Mouse (Mus musculus): ENCODE results near the gene Serpinb1c.
"Not testable (repeated sequence)": the region's sequence is repeated elsewhere in the genome, so short reads cannot be mapped to it uniquely, and the experiment has no call there.

Serpinb1c gene

GRCm38 (mm10) chr13:32898111-32898510, at the start of gene Serpinb1c:
Serpinb1c (minus strand) TSS chr13:32898211.
- DNase-seq (ENCODE audit: extremely low spot score), result no peak

DNA sequence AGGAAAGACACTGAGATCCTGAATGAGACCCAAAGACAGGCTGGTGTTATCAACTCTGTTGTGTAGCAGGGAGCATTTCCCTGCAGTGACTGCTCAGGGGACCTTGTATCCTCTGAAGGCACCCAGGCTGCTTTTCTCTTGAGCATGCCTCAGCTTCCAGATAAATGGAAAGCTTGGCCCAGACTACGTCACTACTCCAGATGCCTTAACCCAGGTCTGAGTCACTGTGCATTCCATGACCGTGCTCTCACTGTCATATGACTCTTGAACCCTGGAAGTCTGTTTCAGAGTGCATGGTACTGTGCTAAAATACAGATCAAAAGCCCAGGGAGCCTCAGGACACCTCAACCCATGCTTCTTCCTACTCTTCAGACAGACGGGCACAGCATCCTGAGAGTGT, 41.2 kb upstream of the Serpinb1c start:
- DNase-seq (ENCODE audit: extremely low spot score), result not testable (repeated sequence)

DNA sequence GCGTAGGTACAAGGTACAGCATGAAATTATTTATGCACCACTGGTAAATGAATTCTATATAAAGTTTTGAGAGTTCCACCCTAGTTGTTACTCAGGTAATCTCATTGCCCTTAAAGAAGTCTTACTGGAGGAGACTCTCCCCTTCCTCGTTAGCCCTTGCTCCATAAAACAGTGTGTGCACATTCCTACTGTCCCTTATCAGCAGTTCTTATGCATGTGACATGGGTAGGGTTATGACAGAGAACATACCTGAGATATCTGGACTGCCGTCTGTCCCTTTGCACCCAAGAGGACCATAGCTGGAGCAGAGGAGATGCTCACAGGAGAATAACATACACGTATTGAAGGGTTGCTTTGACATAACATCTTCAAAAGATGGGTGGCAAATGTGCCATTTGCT, 40.3 kb upstream of the Serpinb1c start:
- DNase-seq (ENCODE audit: extremely low spot score), result not testable (repeated sequence)

DNA sequence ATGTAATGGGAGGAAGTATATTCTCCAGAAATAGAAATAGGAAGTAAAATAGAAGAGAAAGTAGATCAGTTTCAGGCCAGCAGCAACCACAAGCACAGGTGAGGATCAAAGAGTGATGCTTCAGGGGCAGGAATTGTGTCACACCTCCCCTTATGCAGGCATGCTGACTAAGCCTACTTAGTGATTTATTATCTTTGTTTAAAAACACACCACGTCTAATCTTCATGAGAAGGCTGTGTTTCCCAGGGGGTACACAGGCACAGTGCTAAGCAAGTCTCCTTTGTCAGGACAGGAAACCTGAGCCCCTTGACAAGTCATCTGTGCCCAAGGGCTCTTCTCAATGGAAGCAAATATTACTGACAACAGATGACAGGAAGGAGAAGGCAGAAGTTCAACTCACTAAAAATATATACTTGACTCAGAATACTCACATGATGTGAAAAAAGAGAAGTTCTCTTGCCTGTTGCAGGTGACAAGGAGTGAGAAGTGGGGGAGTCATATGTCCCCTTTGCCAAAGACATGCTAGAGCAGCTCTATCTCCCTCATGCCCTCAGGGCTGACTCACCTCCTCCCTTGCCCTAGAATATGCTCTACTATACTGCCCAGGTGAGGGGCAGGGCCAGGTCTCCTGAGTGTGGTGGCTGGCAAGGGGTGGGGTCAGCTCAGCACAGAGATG, 36.8 kb upstream of the Serpinb1c start:
- DNase-seq (ENCODE audit: extremely low spot score), result no peak

DNA sequence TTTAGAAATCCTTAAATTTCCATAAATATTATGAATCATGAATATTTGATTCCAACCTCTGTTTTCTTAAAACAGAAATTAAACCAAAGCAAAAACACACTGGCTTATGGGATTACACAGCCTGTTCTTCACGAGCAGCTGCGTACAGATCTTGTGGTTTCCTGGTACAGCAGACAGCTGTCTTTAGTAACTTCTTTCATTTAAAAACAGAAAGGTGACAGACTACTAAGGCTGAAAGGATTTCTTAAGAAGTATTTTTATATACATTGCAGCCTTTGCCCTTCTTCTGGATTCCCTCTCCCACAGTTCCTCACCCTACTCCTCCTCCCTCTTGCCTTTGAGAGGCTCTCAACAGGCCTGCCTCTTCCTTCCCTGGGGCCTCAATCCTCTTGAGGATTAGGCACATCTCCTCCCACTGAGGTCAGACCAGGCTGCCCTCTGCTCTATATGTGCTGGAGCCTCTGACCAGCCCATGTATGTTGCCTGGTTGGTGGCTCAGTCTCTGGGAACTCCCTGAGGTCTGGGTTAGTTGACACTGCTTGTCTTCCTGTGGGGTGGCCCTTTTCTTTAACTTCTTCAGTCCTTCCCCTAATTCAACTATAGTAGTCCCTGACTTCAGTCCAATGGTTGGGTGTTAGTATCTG, 31.2 kb upstream of the Serpinb1c start:
- no peak for DNase-seq (ENCODE audit: extremely low spot score)

- DNase-seq (ENCODE audit: extremely low spot score), result no peak
These were observed 29.2 kb upstream of the Serpinb1c start for GRCm38 (mm10) chr13:32927241-32927640.

- DNase-seq (ENCODE audit: extremely low spot score), result no peak
These were observed 28.6 kb upstream of the Serpinb1c start for GRCm38 (mm10) chr13:32926661-32927060.

DNA sequence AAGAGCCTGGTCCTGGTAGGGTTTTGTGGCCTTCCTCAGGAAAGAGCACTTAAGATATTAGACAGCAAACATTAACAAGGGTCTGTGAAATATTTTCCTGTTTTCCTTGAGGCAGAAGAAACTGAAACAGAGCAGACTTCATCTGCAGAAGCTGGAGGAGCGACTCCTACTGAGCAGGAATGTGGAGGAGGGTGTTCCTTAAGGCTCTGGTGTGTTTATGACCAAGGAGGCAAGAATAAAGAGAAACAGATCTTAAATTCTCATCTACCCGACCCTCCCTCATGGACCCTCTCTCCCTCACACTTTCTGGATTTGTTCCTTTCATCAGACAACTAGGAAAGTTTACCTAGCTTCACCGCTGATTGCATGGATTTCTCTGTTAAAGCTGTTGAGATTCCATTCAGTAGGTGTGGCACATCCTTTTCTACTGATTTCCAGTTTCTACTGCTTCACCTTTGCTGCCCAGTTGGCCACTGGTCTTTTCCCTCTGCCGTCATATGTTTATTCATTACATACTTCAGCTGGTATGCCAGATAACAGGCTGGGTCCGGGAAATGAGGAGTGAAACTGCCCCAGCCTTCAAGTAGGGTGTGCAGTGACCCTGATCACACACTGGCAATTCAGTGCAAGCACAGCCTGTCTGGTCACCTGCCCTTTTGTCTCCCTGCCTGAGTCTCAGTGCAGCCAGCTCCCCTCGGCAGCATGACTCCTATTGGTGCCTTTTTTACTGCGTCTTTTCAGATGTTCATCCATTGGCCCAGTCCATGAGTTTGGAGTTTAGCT, 26.8 kb upstream of the Serpinb1c start:
- no peak for DNase-seq (ENCODE audit: extremely low spot score)

GRCm38 (mm10) chr13:32922622-32923021, 24.6 kb upstream of the Serpinb1c start:
- no peak for DNase-seq (ENCODE audit: extremely low spot score)

- DNase-seq (ENCODE audit: extremely low spot score), result peak; percentile 51
These were observed 14.9 kb upstream of the Serpinb1c start for GRCm38 (mm10) chr13:32912770-32913380.

- DNase-seq (ENCODE audit: extremely low spot score), result no peak
These were observed 10.2 kb upstream of the Serpinb1c start for GRCm38 (mm10) chr13:32908182-32908581.

GRCm38 (mm10) chr13:32903211-32903873, 5.3 kb upstream of the Serpinb1c start:
- DNase-seq (ENCODE audit: extremely low spot score), result peak; percentile 85

DNA sequence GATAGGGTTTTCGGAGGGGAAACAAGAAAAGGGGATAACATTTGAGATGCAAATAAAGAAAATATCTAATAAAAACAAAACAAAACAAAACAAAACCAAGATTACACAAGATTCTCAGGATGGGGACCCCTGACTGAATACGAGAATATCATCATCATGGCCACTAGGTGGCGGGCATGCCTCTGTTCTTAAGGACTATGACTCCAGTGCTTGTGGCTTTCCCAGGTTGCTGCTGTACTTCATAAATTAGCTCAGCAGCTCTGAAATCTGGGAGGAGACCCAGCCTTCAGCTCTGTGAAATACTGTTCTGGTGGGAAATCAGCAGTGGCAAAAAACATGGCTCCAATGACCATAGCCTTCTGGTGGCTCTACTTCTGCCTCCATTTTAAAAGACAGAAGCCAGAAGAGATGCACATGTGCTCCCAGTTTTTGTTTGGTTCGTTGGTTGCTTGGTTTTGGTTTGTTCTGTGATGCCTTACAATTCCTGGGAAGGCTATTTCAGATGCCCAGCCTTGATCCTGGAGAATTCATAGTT, 4.5 kb upstream of the Serpinb1c start:
- DNase-seq (ENCODE audit: extremely low spot score), result peak; percentile 58

DNA sequence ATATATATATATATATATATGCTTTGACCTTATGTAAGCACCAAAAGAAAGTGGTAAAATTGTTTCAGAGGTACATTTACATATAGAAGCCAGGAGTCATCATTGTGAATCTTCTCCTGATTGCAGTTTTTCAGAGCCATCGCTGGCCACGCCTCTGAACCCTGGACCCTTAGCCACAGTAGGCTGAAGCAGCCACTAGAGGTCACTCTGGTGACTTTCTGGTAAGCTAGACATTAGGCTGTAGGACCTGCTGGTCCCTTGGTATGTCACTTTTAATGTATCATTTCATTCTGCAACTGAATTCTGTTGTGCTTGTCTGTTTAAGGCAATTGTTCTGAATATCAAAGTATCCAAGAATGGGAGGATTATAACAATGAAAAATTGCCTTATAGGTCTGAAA, 2.6 kb upstream of the Serpinb1c start:
- DNase-seq (ENCODE audit: extremely low spot score), result peak; percentile 41

DNA sequence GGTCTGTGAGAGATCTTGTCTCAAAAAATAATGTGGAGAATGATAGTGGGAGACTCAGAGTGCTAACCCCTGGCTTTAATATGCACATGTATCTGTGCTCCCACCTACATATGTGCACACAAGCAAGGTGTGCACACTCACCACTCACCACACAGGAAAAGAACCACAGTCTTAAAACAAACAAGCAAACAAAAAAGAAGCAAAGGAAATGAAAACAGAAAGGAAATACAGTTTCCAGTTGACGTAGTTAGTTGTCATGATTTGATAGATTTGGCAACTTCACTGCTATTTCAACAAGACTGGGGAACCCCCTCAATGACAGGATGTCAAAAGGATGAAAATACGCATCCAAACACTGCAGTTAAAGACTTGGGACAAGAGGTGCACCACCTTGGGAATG, 1.1 kb upstream of the Serpinb1c start:
- DNase-seq (ENCODE audit: extremely low spot score), result not testable (repeated sequence)

DNA sequence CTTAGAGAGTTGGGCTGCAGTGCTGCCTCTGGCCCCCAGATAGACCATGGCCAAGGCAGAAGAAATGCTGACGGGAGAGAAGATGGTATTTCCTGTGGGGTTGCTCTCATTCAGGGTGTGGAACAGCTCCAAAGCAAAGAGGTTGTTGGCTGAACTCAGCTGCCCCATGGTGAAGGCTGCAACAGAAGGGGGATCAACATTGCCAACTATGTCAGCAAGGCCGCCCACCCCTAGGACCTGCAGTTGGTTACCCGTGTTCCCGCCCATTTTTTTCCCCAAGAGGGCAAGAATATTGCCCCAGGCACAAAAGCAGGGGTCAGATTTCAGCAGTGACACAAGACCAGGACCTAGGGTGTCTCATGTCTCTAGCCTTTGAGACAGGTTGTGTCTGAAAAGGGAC, 1.1 kb downstream of the Serpinb1c start:
- DNase-seq (ENCODE audit: extremely low spot score), result no peak

GRCm38 (mm10) chr13:32884755-32885154, 13.3 kb downstream of the Serpinb1c start:
- DNase-seq (ENCODE audit: extremely low spot score), result no peak

GRCm38 (mm10) chr13:32873862-32874261, 24.1 kb downstream of the Serpinb1c start:
- DNase-seq (ENCODE audit: extremely low spot score), result no peak

DNA sequence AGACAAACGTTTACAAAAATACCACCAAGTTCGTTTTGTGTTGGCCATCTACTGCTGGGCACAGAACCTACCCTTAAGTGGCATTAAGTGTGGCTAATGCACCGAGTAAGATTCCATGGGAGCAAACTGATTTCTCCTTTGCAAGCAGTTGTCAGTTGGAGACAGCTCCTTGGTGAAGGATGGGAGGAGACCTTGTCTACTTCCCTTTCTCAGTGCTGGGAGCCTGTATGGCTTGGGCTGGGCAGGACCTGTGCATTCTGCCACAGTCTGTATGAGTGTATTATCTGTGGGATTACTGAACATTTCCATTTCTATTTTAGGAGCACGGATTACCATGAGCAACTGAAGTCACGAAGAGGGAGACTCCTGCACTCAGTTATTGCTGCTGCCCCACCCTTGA, 29.2 kb downstream of the Serpinb1c start:
- DNase-seq (ENCODE audit: extremely low spot score), result no peak

DNA sequence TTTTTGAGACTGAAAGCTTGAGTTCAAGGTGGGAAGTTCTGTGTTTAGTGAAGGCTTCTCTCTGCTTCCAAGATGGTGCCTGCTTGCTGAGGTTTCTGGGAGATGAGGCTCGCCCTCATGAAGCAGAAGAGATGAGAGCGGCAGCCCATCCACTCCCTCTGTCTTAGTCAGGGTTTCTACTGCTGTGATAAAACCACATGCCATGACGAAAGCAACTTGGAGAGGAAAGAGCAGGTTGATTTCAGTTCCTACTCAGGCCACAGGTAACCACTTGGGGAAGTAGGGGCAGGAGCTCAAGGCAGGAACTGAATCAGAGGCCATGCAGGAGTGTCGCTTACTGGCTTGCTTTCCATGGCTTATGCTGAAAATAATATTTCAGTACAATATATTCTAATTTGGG, 29.8 kb downstream of the Serpinb1c start:
- not testable (repeated sequence) for DNase-seq (ENCODE audit: extremely low spot score)

DNA sequence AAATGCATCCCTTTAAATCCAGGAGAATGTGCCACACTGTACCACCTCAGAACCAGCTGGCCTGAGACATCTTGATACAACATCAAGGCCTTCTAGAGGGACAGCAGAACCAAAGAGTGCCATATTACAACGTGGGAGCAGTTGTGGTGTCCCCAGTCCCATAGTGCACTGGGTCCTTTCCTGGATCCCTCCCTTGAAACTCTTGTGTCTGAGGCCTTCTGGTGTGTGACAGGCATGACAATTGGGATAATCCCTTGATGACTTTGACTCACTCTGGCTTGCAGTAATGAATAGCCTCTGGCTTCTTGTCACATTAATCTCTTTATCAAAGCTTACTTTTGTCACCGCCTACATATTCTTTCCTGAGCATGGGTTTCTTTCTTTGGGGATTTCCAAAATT, 31.0 kb downstream of the Serpinb1c start:
- no peak for DNase-seq (ENCODE audit: extremely low spot score)
